Mouse (Mus musculus) kidney, postnatal 4 days (tissue): ENCODE measurements around the gene Stmnd1.
"Not testable (repeated sequence)": the region's sequence is repeated elsewhere in the genome, so short reads cannot be mapped to it uniquely, and the experiment has no call there.

Experiments used
- DNase-seq, 2 experiments: peaks; one replicate each; pipeline ENCODE4 v3.0.0; 2021; ENCODE audit warnings: mixed read lengths in 2 of 2

The Stmnd1 gene

DNA sequence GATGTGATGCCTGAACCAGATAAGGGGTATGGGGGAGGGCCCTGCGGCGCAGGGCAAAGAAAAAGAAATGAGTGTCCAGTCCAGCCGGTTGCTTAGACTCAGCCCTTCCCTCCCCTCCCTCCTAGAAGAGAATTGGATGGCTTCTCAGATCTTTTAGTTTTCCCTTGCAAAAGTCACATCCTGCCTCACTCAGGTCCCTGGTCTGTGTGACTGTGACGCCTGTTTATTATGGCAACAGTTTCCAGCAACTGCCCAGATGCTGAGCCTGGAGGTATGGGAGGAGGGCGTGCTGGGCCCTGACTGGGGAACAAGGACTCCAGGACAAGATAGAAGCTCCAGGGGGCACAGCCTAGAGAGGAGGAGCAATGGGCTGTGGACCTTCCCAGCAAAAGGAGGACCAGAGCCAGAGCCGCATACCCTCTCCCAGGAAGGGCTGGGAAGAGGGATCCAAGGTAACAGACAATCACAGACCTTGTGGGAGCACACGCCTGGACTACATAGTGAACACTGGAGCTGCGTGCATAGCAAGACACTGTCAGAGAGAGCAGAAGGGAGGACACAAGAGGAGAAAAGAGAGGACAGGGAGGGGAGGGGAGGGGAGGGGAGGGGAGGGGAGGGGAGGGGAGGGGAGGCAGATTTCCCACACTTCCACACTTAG lies at the start of gene Stmnd1:
Stmnd1 (plus strand) TSS at position 269 of the 658 bp plus-strand sequence.
- peak; percentile 31 to 68 for DNase-seq

DNA sequence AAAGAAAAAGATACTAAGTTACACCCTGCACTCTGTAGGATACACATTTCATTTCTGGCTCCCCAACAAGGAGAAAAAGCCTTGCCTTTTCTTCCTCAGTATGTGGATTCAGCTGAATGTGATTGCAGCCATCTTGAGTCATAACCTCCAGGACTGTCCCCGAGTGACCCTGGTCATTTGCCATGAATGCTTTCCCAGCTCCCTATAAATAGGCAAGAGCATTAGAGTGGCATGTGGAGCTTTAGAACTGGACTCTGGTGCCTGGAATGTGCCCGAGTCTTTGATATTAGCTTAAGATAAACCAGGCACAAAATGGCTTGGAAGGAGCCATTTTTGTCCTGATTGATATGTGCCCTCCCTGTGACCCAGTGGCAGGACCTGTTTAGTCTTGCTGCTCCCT lies 46.6 kb upstream of the Stmnd1 start:
- no peak for DNase-seq

DNA sequence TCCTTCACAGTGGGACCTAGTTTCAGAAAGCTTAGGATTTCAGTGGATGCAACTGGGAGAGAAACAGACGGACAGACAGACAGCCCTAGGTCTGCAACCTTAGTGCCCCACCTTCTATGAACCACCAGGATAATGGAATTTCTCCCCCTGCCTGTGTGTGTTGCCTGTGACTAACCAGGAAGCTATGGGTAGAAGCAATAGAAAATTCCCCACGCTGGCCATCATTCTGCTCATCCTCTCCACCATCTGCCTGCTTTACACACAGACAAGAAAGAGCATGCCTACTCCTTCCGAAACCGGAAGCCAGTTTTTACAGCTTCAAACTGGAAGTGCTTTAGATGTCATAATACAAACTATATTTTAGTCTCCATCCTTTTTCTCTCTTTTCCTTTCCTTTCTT lies 46.0 kb upstream of the Stmnd1 start:
- DNase-seq = no peak

- DNase-seq = not testable (repeated sequence)
Measured at GRCm38 (mm10) chr13:46228750-46229149, 44.8 kb upstream of the Stmnd1 start.

DNA sequence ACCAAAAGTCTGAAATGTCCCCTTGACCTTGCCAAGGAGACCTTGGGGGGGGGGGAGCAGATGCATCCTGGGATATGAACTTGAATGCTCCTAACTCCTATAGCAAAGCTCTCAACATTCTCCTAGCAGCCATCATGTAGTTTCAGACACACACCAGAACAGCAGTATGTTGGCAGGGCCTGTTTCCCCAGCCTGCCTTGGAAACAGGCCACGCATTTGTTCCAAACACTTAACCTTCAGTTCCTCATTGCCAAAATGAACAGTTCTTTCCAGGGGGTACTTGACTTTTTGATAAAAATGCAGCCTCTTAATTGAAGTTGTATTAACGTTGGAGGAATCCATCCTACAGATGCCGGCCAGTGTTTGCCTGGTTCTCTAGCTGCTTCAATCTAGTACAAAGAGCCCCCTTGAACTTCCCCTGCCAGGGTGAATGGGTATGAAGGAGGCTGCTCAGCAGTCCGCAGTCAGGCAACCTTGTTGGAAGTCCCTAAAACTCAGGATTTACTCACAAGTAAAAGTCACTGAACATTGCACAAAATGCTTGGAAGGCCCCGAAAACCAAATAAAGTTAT lies 41.9 kb upstream of the Stmnd1 start:
- peak in 1 of 2 experiments; percentile 17 for DNase-seq

- peak; percentile 11 to 40 for DNase-seq
Measured at GRCm38 (mm10) chr13:46237723-46238349, 35.7 kb upstream of the Stmnd1 start.

- no peak for DNase-seq
Measured at GRCm38 (mm10) chr13:46238796-46239195, 34.7 kb upstream of the Stmnd1 start.

DNA sequence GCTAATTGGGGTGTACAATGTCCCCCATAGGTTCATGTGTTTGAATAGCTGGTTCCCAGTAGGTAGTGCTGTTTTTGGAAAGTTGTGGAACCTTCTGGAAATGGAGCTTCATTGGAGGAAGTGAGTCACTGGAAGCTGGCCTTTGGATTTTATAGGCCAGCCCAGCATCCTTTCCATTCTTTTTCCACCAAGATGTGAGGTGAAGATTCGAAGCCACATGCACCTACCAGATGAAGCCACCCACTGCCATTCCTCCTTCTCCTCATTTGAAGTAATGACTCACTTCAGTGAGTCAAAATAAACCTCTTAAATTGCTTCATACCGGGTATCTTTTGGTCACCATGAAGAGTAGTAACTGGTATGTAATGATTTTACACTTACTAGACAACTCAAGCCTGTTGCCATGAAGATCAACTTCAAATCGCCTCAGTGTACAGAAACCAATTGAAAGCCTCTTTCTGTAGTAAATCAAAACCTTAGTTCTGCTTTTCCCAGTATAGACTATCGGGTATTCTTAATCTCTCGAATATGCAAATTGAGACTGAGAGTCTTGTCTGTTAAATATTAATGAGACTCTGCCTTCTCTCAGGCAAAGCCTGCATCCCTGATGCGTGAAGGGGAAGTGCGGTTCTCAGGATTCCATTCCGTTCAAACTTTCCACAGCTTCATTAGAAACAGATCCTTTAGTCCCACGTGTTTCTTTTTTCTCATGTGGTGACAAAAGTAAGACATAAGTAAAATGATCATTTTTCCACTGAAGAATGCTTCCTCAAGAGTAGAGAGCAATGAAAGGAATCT lies 31.9 kb upstream of the Stmnd1 start:
- no peak for DNase-seq

- DNase-seq = no peak
Measured at GRCm38 (mm10) chr13:46253753-46254152, 19.8 kb upstream of the Stmnd1 start.

DNA sequence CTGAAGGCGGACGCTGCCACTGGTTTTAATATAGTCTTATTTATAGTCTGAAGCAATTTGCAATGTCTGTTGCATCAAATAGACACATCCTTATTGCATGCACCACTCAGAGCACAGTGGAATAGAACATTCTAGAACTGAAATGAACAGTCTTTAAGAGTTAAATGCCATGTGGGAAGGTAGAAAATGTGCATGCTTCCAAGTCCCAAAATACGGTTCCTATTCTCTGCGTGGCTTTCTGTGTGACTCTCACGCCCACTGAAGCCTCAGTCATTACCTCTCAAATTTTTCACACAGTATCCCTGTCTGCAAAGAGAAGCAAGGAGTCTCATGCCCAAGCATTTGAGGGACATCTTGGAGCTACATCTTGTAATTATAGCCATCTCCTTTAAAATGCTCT lies 19.4 kb upstream of the Stmnd1 start:
- DNase-seq = no peak

- no peak for DNase-seq
Measured at GRCm38 (mm10) chr13:46255616-46256015, 17.9 kb upstream of the Stmnd1 start.

DNA sequence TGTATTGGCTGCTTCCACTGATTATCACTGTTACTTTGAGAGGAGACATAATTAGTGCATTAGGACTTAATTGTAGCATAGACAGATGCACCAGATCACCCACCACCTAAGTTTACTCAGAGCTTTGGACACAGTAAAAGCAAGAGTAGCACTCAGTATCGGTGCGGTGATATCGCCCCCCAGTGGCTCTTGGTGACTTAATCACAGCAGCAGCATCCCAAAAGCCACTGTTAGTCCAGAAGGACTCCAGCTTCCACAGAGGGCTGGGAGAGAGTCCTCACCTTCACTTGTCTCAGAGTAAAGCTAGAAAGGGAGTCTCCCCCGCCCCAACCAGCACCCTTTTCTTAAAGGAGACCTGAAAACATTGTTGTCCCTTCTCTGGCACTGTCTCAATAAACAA lies 15.7 kb upstream of the Stmnd1 start:
- DNase-seq = peak; percentile 87 to 89

GRCm38 (mm10) chr13:46259526-46259925 lies 14.0 kb upstream of the Stmnd1 start:
- no peak for DNase-seq

DNA sequence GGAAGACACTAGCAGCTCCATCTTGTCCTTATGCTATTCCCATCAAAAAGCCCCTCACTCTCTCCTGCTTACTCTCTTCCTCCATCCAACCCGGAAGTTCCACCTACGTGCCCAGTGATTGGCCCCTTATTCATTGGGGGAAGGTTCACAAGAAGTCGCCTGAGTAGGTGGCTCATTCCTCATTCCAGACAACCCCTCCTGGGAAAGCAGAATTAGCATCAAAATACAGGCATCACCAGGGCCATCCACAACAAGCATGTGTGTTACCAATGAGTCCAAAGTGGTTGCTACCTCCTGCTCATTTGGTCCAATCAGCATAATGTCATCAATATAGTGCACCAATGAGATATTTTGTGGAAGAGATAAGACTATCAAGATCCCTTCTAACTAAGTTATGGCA lies 12.3 kb upstream of the Stmnd1 start:
- no peak for DNase-seq

GRCm38 (mm10) chr13:46267783-46268182 lies 5.7 kb upstream of the Stmnd1 start:
- DNase-seq = no peak

DNA sequence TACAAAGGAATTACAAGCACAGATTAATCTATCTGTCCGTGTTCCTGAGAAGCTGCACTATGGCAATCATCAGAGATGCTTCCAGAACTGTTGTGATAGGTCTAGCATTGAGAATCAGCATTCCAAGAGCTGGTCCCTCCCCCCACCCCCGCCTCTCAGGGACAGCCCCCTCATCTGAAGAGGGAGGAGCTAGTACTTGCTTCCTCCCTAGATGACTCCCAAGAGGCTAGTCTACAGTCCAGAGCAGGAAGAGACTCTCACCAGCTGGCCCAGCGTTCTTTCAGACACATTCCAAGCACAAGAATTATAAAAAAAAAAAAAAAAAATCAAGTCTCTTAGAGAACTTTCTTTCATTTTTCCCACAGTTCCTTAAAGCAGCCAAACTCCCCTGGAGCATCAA lies 5.2 kb upstream of the Stmnd1 start:
- peak; percentile 46 to 67 for DNase-seq

GRCm38 (mm10) chr13:46268815-46269445 lies 4.6 kb upstream of the Stmnd1 start:
- peak; percentile 61 to 69 for DNase-seq

GRCm38 (mm10) chr13:46272811-46273452 lies 589 bp upstream of the Stmnd1 start:
- DNase-seq = peak in 1 of 2 experiments; percentile 38

DNA sequence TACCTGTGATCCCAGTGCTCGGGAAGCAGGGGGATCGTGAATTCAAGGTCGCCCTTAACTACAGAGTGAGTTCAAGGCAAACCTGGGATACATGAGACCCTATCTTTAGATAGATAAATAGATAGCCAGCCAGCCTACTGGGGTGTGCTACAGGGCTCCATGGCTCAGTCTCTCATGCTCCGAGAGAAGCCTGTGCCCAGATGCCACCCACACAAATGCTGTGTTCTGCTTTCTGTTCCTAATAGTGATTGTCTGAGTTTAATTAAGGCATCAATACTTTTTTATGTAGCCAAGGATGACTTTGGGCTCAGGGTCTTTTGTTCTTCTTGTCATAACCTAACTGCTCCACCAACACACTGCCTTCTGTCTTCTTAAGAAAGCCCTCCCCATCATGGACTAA lies 2.2 kb downstream of the Stmnd1 start:
- no peak for DNase-seq

DNA sequence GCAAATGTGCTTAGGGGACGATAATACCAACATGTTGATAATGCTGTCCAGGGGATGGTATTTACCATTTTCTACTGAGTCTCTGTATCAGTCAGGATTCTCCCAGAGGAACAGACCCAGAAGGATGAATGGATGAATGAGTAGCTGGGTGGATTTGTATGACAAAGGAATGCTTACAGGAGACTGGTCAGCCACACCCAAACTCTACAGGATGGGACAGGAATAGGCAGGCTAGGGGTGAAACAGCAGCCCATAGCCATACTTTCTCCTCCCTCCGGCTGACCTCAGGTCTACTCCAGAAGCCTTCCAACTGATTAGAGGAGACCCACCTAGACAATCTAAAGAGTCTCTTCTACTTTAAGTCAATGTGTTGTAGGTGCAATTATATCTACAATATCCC lies 9.0 kb downstream of the Stmnd1 start:
- no peak for DNase-seq

DNA sequence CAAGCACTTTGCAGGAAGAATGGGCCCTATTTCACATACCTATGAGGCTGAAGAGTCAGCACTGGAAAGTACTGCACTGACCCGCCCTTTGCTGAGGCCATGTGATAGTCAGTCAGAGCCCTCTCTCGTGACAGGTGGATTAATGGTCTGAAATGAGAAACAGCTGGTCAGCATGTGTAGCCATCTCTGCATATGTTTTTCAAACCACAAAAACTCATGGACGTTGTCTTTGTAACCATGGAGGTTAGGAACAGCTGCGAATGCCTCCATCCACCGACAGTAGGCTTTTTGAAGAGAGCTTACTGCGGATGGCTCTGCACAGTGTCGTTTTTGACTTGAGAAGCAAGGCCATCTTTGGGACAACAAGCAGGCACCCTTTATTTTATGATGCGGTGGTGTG lies 14.3 kb downstream of the Stmnd1 start:
- no peak for DNase-seq

DNA sequence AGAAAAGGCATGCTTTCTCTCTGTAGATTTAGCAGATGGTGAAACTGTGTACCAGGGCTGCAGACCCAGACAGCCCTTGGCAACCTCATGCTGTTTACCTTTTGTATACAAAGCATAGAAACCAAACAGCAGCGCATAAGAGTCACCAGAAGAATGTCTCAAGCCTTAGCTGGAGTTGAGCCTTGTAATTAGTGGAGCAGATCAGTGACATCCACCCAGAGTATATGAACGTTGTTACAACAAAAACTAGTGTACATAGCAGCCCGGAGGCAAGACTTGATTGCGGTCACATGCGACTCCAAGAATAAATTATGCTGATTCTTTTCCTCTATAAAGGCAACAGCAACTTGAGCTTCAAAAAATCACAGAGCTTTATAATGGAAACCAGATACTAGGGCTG lies 14.9 kb downstream of the Stmnd1 start:
- DNase-seq = no peak

DNA sequence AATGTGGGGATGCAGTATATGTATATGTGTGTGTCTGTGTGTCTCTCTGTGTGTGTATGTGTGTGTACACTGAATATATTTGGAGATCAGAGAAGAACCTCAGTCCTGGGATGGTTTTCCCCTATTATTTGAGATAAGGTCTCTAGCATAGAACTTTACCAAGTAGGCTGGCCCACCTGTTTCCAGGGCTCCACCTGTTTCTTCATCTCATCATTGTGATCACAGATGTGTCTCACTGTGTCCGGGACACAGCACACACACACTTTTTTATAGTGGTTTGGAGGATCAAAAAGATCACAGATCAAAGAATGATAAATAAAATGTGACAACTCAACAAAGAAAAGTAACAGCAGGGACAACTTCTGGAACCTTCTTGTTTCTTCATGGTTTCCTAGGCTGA lies 17.0 kb downstream of the Stmnd1 start:
- no peak for DNase-seq
